ENCODE assay signal across 19 mouse cellular contexts in the genomic region with DNA sequence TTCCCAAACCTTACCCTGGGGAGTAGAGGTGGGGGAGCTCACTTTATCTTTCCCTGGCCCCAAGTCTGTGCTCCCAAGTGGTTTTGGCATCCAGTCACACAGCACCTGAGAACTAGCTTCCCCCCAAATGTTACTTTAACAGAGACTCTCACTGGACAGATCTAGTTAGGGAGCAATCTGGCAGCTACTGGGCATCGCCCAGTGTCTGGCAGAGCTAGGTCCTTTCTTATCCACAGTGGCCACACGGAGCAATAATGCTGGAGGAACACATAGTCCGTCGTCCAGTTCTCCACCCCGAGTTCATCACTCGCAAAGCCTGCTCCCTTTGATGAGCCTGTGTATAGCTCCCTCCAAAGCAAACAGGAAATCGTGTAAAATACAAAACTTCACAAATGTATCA.
"Had no signal": no experiment of that assay in that cellular context is flagged by ENCODE, and none has a peak within 500 bp of the region (broad histone marks: within the 10 kb centered on the region; RNA-seq: fewer than 3 reads in every experiment).

No protein-coding gene starts in this region.

- DNase-seq: gastrocnemius, postnatal 10 days; gastrocnemius, postnatal 25 days; heart, postnatal 14 days; heart, postnatal 36 days; kidney, adult 18-20 months; kidney, adult 8-10 months; kidney, postnatal 10 days; kidney, postnatal 25 days; kidney, postnatal 4 days; liver had no signal

- H3K4me3 ChIP-seq: heart, embryonic 10.5 days; heart, embryonic 12.5 days; hindbrain, embryonic 10.5 days; hindbrain, embryonic 12.5 days; intestine, embryonic 15.5 days; left cerebral cortex, adult 2 months; limb, embryonic 10.5 days; limb, embryonic 12.5 days had no signal

- H3K27ac ChIP-seq: heart, embryonic 10.5 days; hindbrain, embryonic 10.5 days; hindbrain, embryonic 12.5 days; hindbrain, embryonic 14.5 days; intestine, embryonic 15.5 days; limb, embryonic 10.5 days; limb, embryonic 12.5 days had no signal
